Mouse (Mus musculus) lung, adult 2 months (tissue): Measurements from ENCODE around the gene Olfr699. TPM values are rescaled to one million over a fixed set of nuclear protein-coding genes. Genes with fewer than 3 reads are reported as not detected.
"Not testable (repeated sequence)": the region's sequence is repeated elsewhere in the genome, so short reads cannot be mapped to it uniquely, and the experiment has no call there.

Experiments
- DNase-seq: peaks from one replicate; pipeline ENCODE4 v3.0.0; 2022
- H3K4me1 ChIP-seq: fragments of 200-500 bp; 2 replicates; pipeline ENCODE4 v1.6.1; 2011; ENCODE audit warnings: low read length; ENCODE audit not compliant: control insufficient read depth, insufficient read depth
- H3K4me3 ChIP-seq: fragments of 200-500 bp; replicated peaks from 2 replicates; pipeline ENCODE3; 2011; ENCODE audit warnings: low read depth, mild to moderate bottlenecking, control low read depth, low read length; ENCODE audit errors: extremely low read depth
- CTCF ChIP-seq: fragments of 200-500 bp; IDR thresholded peaks from 2 replicates; pipeline ENCODE4 v1.5.1; 2011; ENCODE audit warnings: mild to moderate bottlenecking, low read length, control low read depth; ENCODE audit not compliant: insufficient read depth
- POLR2A ChIP-seq: fragments of 200-500 bp; IDR thresholded peaks from 2 replicates; pipeline ENCODE4 v1.6.1; 2011; ENCODE audit warnings: low read depth, mild to moderate bottlenecking, control low read depth, low read length, borderline replicate concordance; ENCODE audit errors: extremely low read depth
- WGBS: fragments of 180-500 bp; shearing (Covaris S2); methylation state at CpG from one replicate; pipeline ENCODE4 v1.1.7; 2018; 5-methylcytosine and 5-hydroxymethylcytosine counted together
- polyA plus RNA-seq: library from polyadenylated mRNA; depleted of rRNA; stranded (reverse); fragments of >200 nt; gene quantifications from 2 replicates; pipeline ENCODE4 v1.2.3, GENCODE M21; 2012; rRNA removed

The Olfr699 gene
- not detected in 2 replicates for polyA plus RNA-seq

GRCm38 (mm10) chr7:106793098-106793497 lies at the start of gene Olfr699:
Gene Olfr699, minus strand, starts transcription at chr7:106793198.
- H3K4me3 ChIP-seq = no peak within 1 kb of the TSS
- no peaks in the 10 kb centered on the region for H3K4me1 ChIP-seq
- 52% methylated on average over 1 of the region's 1 CpGs for WGBS
- DNase-seq = no peak
- TF ChIP-seq CTCF (no peak), POLR2A (no peak)

DNA sequence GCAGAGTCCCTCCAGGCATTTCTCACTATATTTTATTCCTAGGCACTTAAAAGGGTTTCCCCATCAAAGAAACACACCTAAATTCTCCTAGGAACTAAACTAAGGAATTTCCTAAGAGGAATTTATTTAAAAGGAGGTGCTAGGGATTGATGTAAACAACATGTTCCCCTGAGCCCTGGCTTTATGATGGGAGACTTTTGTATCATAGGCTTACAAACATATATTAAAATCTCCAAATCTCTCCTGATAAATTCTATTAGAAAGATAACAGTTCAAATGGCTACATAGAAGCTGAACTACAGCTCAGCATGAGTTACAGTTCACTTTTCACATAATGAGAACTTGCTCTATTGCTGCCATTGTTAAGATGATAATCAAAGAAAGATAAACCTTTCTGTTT lies 40.8 kb upstream of the Olfr699 start, which contains the start of gene Olfr702:
Olfr702 (minus strand) TSS at position 101 of the 400 bp plus-strand sequence.
- Histone ChIP-seq H3K4me3 (no peak within 1 kb of the TSS), H3K4me1 (no peaks in the 10 kb centered on the region)
- TF ChIP-seq CTCF (no peak), POLR2A (no peak)
- DNase-seq = no peak

GRCm38 (mm10) chr7:106818414-106818813 lies 25.4 kb upstream of the Olfr699 start:
- Histone ChIP-seq H3K4me3 (no peak overlapping the region), H3K4me1 (no peaks in the 10 kb centered on the region)
- no peak for DNase-seq
- TF ChIP-seq POLR2A (no peak), CTCF (no peak)

DNA sequence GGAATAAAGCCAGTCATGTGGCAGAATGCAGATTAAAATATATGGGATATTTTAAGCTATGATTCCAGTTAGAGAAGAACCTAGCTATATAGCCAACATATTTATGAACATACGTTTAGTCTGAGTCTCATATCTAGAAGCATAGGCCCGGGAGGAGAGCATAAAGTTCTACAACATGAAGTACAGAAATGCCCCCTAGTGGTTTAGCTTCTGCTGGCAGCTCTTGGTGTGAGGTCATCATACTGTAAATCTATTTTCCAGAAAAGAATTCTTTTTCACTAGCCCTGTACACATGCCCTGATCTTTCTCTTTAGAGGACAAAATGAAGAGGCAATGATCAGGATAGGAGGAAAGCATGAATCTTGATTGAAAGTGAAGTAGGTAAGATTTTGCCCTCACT lies 22.8 kb upstream of the Olfr699 start:
- TF ChIP-seq POLR2A (no peak), CTCF (no peak)
- no peak overlapping the region for H3K4me3 ChIP-seq
- WGBS = 30% methylated on average over 2 of the region's 2 CpGs
- DNase-seq = no peak
- H3K4me1 ChIP-seq = no peaks in the 10 kb centered on the region

DNA sequence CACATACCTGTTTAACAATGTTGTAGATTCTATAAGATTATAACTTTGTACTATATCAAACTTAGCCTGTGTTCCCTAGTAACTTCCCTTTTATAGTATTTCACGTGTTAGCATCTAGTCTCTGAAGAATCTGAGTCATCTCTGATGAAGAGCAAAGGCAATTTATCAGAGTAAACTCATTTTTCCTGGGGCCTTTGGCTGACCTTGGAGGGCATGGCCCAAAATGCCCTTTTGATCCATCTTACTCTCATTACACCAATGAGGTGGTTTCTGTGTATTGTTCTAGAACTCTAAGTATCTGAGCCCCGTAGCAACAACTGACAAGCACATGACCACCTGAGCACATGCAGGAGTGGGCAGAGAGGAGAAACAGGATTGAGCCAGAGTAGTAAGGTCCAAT lies 20.8 kb upstream of the Olfr699 start, which contains the start of gene Olfr701:
Olfr701 (plus strand) TSS at position 301 of the 400 bp plus-strand sequence.
- WGBS = 55% methylated on average over 2 of the region's 2 CpGs
- no peak for DNase-seq
- Histone ChIP-seq H3K4me3 (no peak within 1 kb of the TSS), H3K4me1 (no peaks in the 10 kb centered on the region)
- TF ChIP-seq POLR2A (no peak), CTCF (no peak)

GRCm38 (mm10) chr7:106808734-106809133 lies 15.7 kb upstream of the Olfr699 start, which contains the start of gene Olfr700:
Gene Olfr700, minus strand, starts transcription at chr7:106808834.
- Histone ChIP-seq H3K4me1 (no peaks in the 10 kb centered on the region), H3K4me3 (no peak within 1 kb of the TSS)
- no peak for TF ChIP-seq CTCF
- no peak for TF ChIP-seq POLR2A
- DNase-seq = no peak
- 85% methylated on average over 1 of the region's 1 CpGs for whole genome bisulfite sequencing

- DNase-seq = no peak
- Histone ChIP-seq H3K4me1 (no peaks in the 10 kb centered on the region), H3K4me3 (no peak overlapping the region)
- TF ChIP-seq CTCF (no peak), POLR2A (no peak)
Observed at GRCm38 (mm10) chr7:106788330-106788729, 4.7 kb downstream of the Olfr699 start.

- not testable (repeated sequence) for H3K4me3 ChIP-seq, DNase-seq, H3K4me1 ChIP-seq
- WGBS = 93% methylated on average over 2 of the region's 2 CpGs
Observed at GRCm38 (mm10) chr7:106761008-106761407, 32.0 kb downstream of the Olfr699 start.

- 75% methylated on average over 2 of the region's 2 CpGs for WGBS
- Histone ChIP-seq H3K4me1 (no peaks in the 10 kb centered on the region), H3K4me3 (no peak overlapping the region)
- TF ChIP-seq CTCF = no peak
- TF ChIP-seq POLR2A = no peak
- DNase-seq = no peak
Observed at GRCm38 (mm10) chr7:106758800-106759199, 34.2 kb downstream of the Olfr699 start.

DNA sequence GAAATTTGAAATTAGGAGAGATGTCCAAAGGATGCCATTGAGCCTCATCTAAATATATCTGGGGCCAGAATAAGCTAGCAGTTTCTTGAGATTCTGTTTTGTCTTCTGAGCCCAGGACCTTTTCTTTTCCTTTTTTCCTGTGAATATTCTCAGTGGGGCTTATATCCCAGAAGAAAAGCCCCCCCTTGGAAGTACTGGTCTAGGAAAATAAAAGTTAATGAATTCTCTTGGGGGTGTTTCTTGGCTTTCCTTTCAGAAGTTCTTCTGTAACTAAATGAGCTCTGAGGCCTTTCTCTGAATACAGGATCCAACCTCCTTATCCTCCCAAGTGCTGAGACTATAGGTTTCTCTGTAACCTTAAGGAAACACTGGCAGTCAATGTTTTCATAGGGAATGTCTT lies 37.7 kb downstream of the Olfr699 start, which contains the start of gene Olfr698:
Olfr698 (minus strand) TSS at position 101 of the 400 bp plus-strand sequence.
- TF ChIP-seq POLR2A (no peak), CTCF (no peak)
- Histone ChIP-seq H3K4me3 (no peak within 1 kb of the TSS), H3K4me1 (no peaks in the 10 kb centered on the region)
- DNase-seq = no peak

GRCm38 (mm10) chr7:106745811-106746210 lies 47.2 kb downstream of the Olfr699 start:
- TF ChIP-seq POLR2A = no peak
- TF ChIP-seq CTCF = no peak
- no peak for DNase-seq
- H3K4me3 ChIP-seq = no peak overlapping the region
- H3K4me1 ChIP-seq = no peaks in the 10 kb centered on the region
- WGBS = 86% methylated on average over 5 of the region's 5 CpGs
